Mouse (Mus musculus) 416B (cell line): ENCODE measurements around the gene Slc28a1.
A peak's percentile ranks its signal among the peaks of the same experiment; 100 is the strongest.

Source experiments
- DNase-seq: peaks from one replicate; pipeline ENCODE4 v3.0.0; 2011; ENCODE audit warnings: low read depth

Slc28a1 gene

GRCm38 (mm10) chr7:81212697-81213346, 98.2 kb downstream of the Slc28a1 start:
- DNase-seq, result peak; percentile 89

- no peak for DNase-seq
These were observed 99.0 kb downstream of the Slc28a1 start, which contains the start of gene Pde8a for GRCm38 (mm10) chr7:81213347-81214152. Gene Pde8a, plus strand, starts transcription at chr7:81213596.

- DNase-seq, result no peak
These were observed 99.7 kb downstream of the Slc28a1 start for GRCm38 (mm10) chr7:81214153-81214907.

GRCm38 (mm10) chr7:81215950-81216349, 101.4 kb downstream of the Slc28a1 start:
- DNase-seq, result no peak

- DNase-seq, result no peak
These were observed 104.7 kb downstream of the Slc28a1 start for GRCm38 (mm10) chr7:81219321-81219720.
